Mouse (Mus musculus): ENCODE results near the gene Itgb8. TPM values are rescaled to one million over a fixed set of nuclear protein-coding genes. Genes with fewer than 3 reads are reported as not detected.

Itgb8 gene
- polyA plus RNA-seq, 1 experiment from 2014 or later = 15.6 TPM

GRCm38 (mm10) chr12:119230444-119230843 lies 8.2 kb downstream of the Itgb8 start:
- H3K9me3 ChIP-seq = no peaks in the 10 kb centered on the region
- no peak for ATAC-seq (ENCODE audit: low FRiP score, low read depth)
- no peaks in the 10 kb centered on the region for H3K36me3 ChIP-seq
- H3K4me1 ChIP-seq = peaks cover 17% of the 10 kb centered on the region
- no peak overlapping the region for H3K4me3 ChIP-seq
- no peak overlapping the region for H3K4me2 ChIP-seq (replicated peaks)
- no peak overlapping the region for H3K9ac ChIP-seq
- H3K27ac ChIP-seq = no peak overlapping the region
- H3K27me3 ChIP-seq (replicated peaks) = no peaks in the 10 kb centered on the region

GRCm38 (mm10) chr12:119229601-119230000 lies 9.0 kb downstream of the Itgb8 start:
- no peaks in the 10 kb centered on the region for H3K9me3 ChIP-seq
- H3K4me2 ChIP-seq (replicated peaks) = no peak overlapping the region
- WGBS = 91% methylated on average over 2 of the region's 2 CpGs
- H3K27ac ChIP-seq = no peak overlapping the region
- peaks cover 13% of the 10 kb centered on the region for H3K4me1 ChIP-seq
- H3K9ac ChIP-seq = no peak overlapping the region
- no peak for ATAC-seq (ENCODE audit: low FRiP score, low read depth)
- H3K27me3 ChIP-seq (replicated peaks) = no peaks in the 10 kb centered on the region
- H3K4me3 ChIP-seq = no peak overlapping the region
- no peaks in the 10 kb centered on the region for H3K36me3 ChIP-seq

GRCm38 (mm10) chr12:119227898-119228297 lies 10.7 kb downstream of the Itgb8 start:
- Histone ChIP-seq H3K9me3 (no peaks in the 10 kb centered on the region), H3K27ac (no peak overlapping the region), H3K4me3 (no peak overlapping the region), H3K36me3 (no peaks in the 10 kb centered on the region), H3K27me3 (replicated peaks) (no peaks in the 10 kb centered on the region), H3K9ac (no peak overlapping the region), H3K4me1 (peaks cover 12% of the 10 kb centered on the region; the same call in 1 of the 2 replicates), H3K4me2 (replicated peaks) (no peak overlapping the region)
- WGBS = 44% methylated on average over 1 of the region's 1 CpGs
- ATAC-seq (ENCODE audit: low FRiP score, low read depth) = no peak

- ATAC-seq (ENCODE audit: low FRiP score, low read depth) = no peak
- H3K9me3 ChIP-seq = no peaks in the 10 kb centered on the region
- H3K9ac ChIP-seq = no peak overlapping the region
- no peaks in the 10 kb centered on the region for H3K27me3 ChIP-seq (replicated peaks)
- H3K27ac ChIP-seq = no peak overlapping the region
- H3K4me3 ChIP-seq = no peak overlapping the region
- H3K4me1 ChIP-seq = no peaks in the 10 kb centered on the region
- no peaks in the 10 kb centered on the region for H3K36me3 ChIP-seq
- H3K4me2 ChIP-seq (replicated peaks) = no peak overlapping the region
Measured at GRCm38 (mm10) chr12:119224699-119225098, 13.9 kb downstream of the Itgb8 start.

GRCm38 (mm10) chr12:119219409-119219808 lies 19.2 kb downstream of the Itgb8 start:
- H3K9me3 ChIP-seq = no peaks in the 10 kb centered on the region
- H3K27ac ChIP-seq = no peak overlapping the region
- no peak overlapping the region for H3K4me2 ChIP-seq (replicated peaks)
- no peaks in the 10 kb centered on the region for H3K27me3 ChIP-seq (replicated peaks)
- no peak for ATAC-seq (ENCODE audit: low FRiP score, low read depth)
- H3K4me1 ChIP-seq = no peaks in the 10 kb centered on the region; the same call in 1 of the 2 replicates
- WGBS = 86% methylated on average over 1 of the region's 1 CpGs
- H3K36me3 ChIP-seq = no peaks in the 10 kb centered on the region
- no peak overlapping the region for H3K9ac ChIP-seq
- no peak overlapping the region for H3K4me3 ChIP-seq

- no peak overlapping the region for H3K4me2 ChIP-seq (replicated peaks)
- no peaks in the 10 kb centered on the region for H3K9me3 ChIP-seq
- ATAC-seq (ENCODE audit: low FRiP score, low read depth) = no peak
- no peaks in the 10 kb centered on the region for H3K36me3 ChIP-seq
- H3K9ac ChIP-seq = no peak overlapping the region
- no peak overlapping the region for H3K4me3 ChIP-seq
- H3K4me1 ChIP-seq = no peaks in the 10 kb centered on the region; the same call in 1 of the 2 replicates
- H3K27me3 ChIP-seq (replicated peaks) = no peaks in the 10 kb centered on the region
- H3K27ac ChIP-seq = no peak overlapping the region
Measured at GRCm38 (mm10) chr12:119217700-119218265, 20.8 kb downstream of the Itgb8 start.

- Histone ChIP-seq H3K36me3 (no peaks in the 10 kb centered on the region), H3K27ac (no peak overlapping the region), H3K27me3 (replicated peaks) (no peaks in the 10 kb centered on the region), H3K9ac (no peak overlapping the region), H3K9me3 (no peaks in the 10 kb centered on the region), H3K4me1 (no peaks in the 10 kb centered on the region; the same call in 1 of the 2 replicates), H3K4me3 (no peak overlapping the region), H3K4me2 (replicated peaks) (no peak overlapping the region)
- ATAC-seq (ENCODE audit: low FRiP score, low read depth) = no peak
- WGBS = 96% methylated on average over 3 of the region's 3 CpGs
Measured at GRCm38 (mm10) chr12:119215225-119215624, 23.4 kb downstream of the Itgb8 start.

GRCm38 (mm10) chr12:119211533-119211932 lies 27.1 kb downstream of the Itgb8 start:
- H3K9me3 ChIP-seq = no peaks in the 10 kb centered on the region
- H3K4me1 ChIP-seq = no peaks in the 10 kb centered on the region
- no peaks in the 10 kb centered on the region for H3K27me3 ChIP-seq (replicated peaks)
- no peak overlapping the region for H3K4me3 ChIP-seq
- no peak overlapping the region for H3K4me2 ChIP-seq (replicated peaks)
- 0 out of 2 replicates have a peak, but pooled peaks cover 3% of the 10 kb centered on the region for H3K36me3 ChIP-seq
- 38% methylated on average over 2 of the region's 2 CpGs for WGBS
- H3K27ac ChIP-seq = no peak overlapping the region
- no peak overlapping the region for H3K9ac ChIP-seq
- ATAC-seq (ENCODE audit: low FRiP score, low read depth) = no peak

GRCm38 (mm10) chr12:119210590-119210989 lies 28.0 kb downstream of the Itgb8 start:
- Histone ChIP-seq H3K27ac (no peak overlapping the region), H3K4me3 (no peak overlapping the region), H3K9me3 (no peaks in the 10 kb centered on the region), H3K36me3 (0 out of 2 replicates have a peak, but pooled peaks cover 7% of the 10 kb centered on the region), H3K4me2 (replicated peaks) (no peak overlapping the region), H3K27me3 (replicated peaks) (no peaks in the 10 kb centered on the region), H3K4me1 (no peaks in the 10 kb centered on the region), H3K9ac (no peak overlapping the region)
- 90% methylated on average over 2 of the region's 2 CpGs for WGBS
- ATAC-seq (ENCODE audit: low FRiP score, low read depth) = no peak

- H3K27me3 ChIP-seq (replicated peaks) = no peaks in the 10 kb centered on the region
- no peaks in the 10 kb centered on the region for H3K4me1 ChIP-seq
- ATAC-seq (ENCODE audit: low FRiP score, low read depth) = no peak
- no peak overlapping the region for H3K9ac ChIP-seq
- no peak overlapping the region for H3K4me3 ChIP-seq
- H3K4me2 ChIP-seq (replicated peaks) = no peak overlapping the region
- H3K36me3 ChIP-seq = 0 out of 2 replicates have a peak, but pooled peaks cover 7% of the 10 kb centered on the region
- H3K9me3 ChIP-seq = no peaks in the 10 kb centered on the region
- no peak overlapping the region for H3K27ac ChIP-seq
- 92% methylated on average over 1 of the region's 1 CpGs for WGBS
Measured at GRCm38 (mm10) chr12:119210073-119210425, 28.6 kb downstream of the Itgb8 start.

- no peak for ATAC-seq (ENCODE audit: low FRiP score, low read depth)
- Histone ChIP-seq H3K36me3 (0 out of 2 replicates have a peak, but pooled peaks cover 7% of the 10 kb centered on the region), H3K9me3 (no peaks in the 10 kb centered on the region), H3K27me3 (replicated peaks) (no peaks in the 10 kb centered on the region), H3K4me1 (no peaks in the 10 kb centered on the region), H3K4me3 (no peak overlapping the region), H3K27ac (no peak overlapping the region), H3K9ac (no peak overlapping the region), H3K4me2 (replicated peaks) (no peak overlapping the region)
- WGBS = 87% methylated on average over 2 of the region's 2 CpGs
Measured at GRCm38 (mm10) chr12:119209384-119210072, 29.1 kb downstream of the Itgb8 start.

GRCm38 (mm10) chr12:119207464-119207801 lies 31.2 kb downstream of the Itgb8 start:
- WGBS = 74% methylated on average over 1 of the region's 1 CpGs

More at GRCm38 (mm10) chr12:119207464-119207801, 31.2 kb downstream of the Itgb8 start:
- H3K27me3 ChIP-seq (replicated peaks) = no peaks in the 10 kb centered on the region
- no peaks in the 10 kb centered on the region for H3K4me1 ChIP-seq
- H3K4me2 ChIP-seq (replicated peaks) = no peak overlapping the region
- H3K27ac ChIP-seq = no peak overlapping the region
- H3K36me3 ChIP-seq = 0 out of 2 replicates have a peak, but pooled peaks cover 7% of the 10 kb centered on the region
- ATAC-seq (ENCODE audit: low FRiP score, low read depth) = no peak
- H3K9ac ChIP-seq = no peak overlapping the region
- H3K4me3 ChIP-seq = no peak overlapping the region
- no peaks in the 10 kb centered on the region for H3K9me3 ChIP-seq

All from neural tube, embryonic 12.5 days (tissue).